Mouse (Mus musculus): Measurements from ENCODE around the gene Bloc1s6. TPM values are rescaled to one million over a fixed set of nuclear protein-coding genes. Genes with fewer than 3 reads are reported as not detected.

Gene Bloc1s6
- total RNA-seq, 1 experiment from 2014 or later, result 27.9 TPM

DNA sequence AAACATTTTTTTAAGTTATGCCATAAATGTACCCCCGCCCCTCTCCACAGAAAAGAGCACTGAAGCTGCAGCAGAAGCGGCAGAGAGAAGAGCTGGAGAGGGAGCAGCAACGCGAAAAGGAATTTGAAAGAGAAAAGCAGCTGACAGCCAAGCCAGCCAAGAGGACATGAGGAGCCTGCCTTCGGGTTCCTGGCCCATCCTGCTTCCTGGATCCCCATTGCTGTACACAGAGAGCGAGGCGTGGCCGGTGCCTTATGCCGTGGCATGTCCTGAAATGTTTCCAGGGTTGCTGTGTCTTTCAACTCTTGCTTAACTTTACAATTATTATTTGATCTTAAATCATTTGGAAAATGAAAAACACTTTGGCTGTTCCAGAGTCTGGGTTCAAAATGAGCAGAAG is 8.2 kb downstream of the Bloc1s6 start:
- no peak for ATAC-seq (replicated peaks in 1 of 2; ENCODE audit: insufficient read depth in 1 of 2, low FRiP score in 2 of 2, low TSS enrichment in 1 of 2, low read depth in 1 of 2, poor library complexity in 2 of 2, severe bottlenecking in 2 of 2)

DNA sequence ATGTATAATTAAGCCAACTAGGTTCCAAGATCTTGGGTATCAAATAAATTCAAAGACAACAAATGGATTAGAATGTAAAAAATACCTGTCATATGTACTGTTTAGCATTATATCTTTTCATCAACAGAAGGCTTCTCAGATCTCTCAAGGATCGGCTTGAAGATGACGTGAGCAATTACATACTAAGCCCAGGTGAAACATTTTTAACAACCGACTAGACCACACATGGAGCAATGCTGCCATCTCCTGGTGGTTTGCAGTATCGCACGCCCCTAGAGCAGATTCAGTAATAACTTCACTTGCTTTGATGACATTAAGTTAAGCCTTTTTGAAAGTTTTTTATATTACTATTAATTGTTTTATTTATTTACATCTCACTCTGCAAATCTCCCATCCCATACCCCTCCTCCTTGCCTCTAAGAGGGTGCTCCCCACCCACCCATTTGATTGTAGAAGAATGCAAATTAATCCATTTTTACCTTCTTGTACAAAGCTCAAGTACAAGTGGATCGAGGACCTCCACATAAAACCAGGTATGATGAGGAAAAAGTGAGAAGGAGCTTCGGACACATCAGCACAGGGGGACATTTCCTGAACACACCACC is 15.5 kb downstream of the Bloc1s6 start:
- peak; percentile 90 to 96 for ATAC-seq (replicated peaks in 1 of 2; ENCODE audit: insufficient read depth in 1 of 2, low FRiP score in 2 of 2, low TSS enrichment in 1 of 2, low read depth in 1 of 2, poor library complexity in 2 of 2, severe bottlenecking in 2 of 2)

DNA sequence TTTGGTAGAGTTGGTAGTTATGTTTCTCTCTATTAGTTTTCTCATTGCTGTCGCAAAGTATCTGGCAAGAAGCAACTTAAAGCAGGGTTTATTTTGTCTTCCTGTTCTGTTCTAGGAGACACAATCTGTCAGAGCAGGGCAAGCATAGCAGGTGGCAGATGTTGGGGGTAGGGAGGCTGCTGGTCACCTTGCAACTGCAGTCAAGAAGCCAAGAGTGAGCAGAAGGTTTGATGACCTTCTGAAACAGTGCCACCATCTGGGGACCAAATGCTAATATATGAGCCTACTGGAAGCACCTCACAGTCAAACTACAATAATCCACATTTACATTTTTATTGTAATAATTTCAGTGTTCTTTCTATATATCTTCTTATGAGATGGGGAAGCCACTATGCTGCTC is 21.5 kb downstream of the Bloc1s6 start:
- no peak for ATAC-seq (replicated peaks in 1 of 2; ENCODE audit: insufficient read depth in 1 of 2, low FRiP score in 2 of 2, low TSS enrichment in 1 of 2, low read depth in 1 of 2, poor library complexity in 2 of 2, severe bottlenecking in 2 of 2)

DNA sequence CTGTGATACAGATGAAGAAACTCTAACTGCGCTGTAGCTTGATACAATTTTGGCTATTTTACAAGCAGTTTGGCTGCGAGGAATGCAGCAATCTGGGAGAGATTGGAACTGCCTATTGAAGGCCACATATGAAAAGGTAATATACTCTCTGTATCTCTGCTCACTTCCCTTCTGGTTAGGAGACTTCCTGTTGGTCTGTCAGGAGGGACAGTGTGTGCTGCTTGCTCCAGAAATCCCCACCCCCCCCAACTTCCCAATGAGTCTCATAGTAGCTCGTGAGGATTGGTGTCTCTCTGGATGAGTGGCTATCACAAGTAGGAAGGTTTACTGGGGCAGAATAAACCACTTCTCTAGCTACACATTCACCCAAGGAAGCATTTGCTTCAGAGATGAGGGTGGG is 24.7 kb downstream of the Bloc1s6 start:
- ATAC-seq (replicated peaks in 1 of 2; ENCODE audit: insufficient read depth in 1 of 2, low FRiP score in 2 of 2, low TSS enrichment in 1 of 2, low read depth in 1 of 2, poor library complexity in 2 of 2, severe bottlenecking in 2 of 2), result no peak

DNA sequence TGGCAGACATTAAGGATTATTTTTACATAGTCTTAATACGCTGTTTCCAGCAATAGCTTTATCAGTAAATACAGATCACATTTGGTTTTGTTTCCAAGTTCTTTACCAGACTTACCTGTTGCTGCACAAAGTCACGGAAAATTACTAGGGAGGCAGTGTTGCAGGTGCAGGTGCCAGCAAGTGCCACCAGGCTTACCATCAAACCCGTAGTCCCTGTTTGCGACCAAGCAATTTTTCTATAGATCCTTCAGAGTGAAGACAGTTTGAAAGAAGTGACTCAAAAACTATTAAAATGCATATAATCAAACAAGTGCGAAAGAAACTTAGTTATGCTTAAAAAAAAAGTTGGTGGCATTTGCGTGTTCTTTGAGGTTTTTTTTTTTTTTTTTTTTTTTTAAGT is 26.2 kb downstream of the Bloc1s6 start:
- ATAC-seq (replicated peaks in 1 of 2; ENCODE audit: insufficient read depth in 1 of 2, low FRiP score in 2 of 2, low TSS enrichment in 1 of 2, low read depth in 1 of 2, poor library complexity in 2 of 2, severe bottlenecking in 2 of 2), result no peak

DNA sequence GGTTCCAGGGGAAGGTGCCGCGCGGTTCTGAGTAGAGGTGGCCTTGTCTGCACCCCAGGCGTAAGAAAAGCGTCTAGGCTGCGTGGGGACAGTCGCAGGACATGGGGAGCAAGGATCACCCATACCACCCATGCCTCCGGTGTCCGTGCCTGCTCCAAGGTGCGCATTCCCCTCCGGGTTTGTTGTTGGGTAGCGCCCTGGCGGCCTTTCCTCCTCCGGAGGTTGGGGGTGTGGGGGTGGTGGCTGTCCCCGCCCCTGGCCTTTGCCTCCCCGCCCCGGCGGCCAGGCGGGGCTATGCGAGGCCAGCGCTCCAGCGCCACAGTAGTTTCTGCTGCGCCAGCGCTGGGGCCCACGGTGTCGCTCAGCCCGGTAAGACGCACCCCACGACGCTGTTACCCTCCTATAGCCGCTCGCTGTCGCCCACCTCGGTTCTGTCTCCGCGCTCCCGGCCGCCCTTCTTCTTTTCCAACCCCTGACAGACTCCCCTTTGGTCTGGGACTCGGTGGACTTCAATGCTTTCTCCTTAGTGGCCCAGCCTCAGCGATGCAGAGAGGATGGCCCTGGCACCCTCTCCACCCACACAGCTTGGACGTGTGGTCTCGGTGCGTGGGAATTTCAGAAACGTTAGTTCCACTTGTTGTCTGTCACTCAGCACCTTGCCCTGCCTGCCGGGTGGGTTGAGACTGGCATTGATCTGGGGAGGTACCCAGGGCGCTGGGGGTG is 26.9 kb downstream of the Bloc1s6 start, which contains the start of gene Sqor:
Gene Sqor, plus strand, starts transcription at position 167 of the 723 bp plus-strand sequence.
- ATAC-seq (replicated peaks in 1 of 2; ENCODE audit: insufficient read depth in 1 of 2, low FRiP score in 2 of 2, low TSS enrichment in 1 of 2, low read depth in 1 of 2, poor library complexity in 2 of 2, severe bottlenecking in 2 of 2), result peak; percentile 94 to 95

DNA sequence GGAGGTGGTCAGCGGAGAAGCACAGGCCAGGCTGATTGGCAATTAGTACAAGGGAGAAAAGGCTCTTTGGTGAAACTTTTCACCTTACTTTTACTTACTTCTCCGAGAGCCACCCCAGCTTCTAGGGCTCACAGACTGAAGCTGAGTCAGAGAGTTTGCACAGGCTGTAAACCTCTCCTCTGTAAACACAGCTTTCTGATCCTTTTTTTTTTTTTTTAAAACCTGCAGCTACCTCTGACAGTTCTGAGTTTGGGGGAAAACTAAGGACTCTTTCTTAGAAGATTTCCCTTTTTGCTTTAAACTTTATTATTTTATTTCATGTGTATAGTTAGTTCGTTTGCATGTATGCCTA is 27.5 kb downstream of the Bloc1s6 start:
- ATAC-seq (replicated peaks in 1 of 2; ENCODE audit: insufficient read depth in 1 of 2, low FRiP score in 2 of 2, low TSS enrichment in 1 of 2, low read depth in 1 of 2, poor library complexity in 2 of 2, severe bottlenecking in 2 of 2), result no peak

DNA sequence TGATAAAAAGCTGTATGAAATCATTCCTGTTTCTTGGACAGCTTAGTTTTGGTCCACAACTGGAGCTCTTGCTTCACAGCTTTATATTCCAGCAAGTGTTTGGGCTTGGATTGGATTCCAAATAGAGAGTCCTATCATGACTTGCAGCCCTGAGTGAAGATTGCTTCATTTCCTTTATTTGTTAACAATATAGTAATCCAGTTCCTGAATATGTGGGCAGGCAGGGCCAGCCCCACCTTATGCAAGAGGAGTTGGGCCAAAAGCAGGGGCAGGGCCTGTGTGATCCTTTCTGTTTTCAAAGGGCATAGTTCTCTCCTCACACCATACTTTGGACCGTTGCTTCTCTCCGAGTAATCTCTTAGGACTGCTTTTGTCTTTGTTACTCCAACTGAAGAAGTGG is 32.7 kb downstream of the Bloc1s6 start:
- ATAC-seq (replicated peaks in 1 of 2; ENCODE audit: insufficient read depth in 1 of 2, low FRiP score in 2 of 2, low TSS enrichment in 1 of 2, low read depth in 1 of 2, poor library complexity in 2 of 2, severe bottlenecking in 2 of 2), result peak; percentile 97 to 98

DNA sequence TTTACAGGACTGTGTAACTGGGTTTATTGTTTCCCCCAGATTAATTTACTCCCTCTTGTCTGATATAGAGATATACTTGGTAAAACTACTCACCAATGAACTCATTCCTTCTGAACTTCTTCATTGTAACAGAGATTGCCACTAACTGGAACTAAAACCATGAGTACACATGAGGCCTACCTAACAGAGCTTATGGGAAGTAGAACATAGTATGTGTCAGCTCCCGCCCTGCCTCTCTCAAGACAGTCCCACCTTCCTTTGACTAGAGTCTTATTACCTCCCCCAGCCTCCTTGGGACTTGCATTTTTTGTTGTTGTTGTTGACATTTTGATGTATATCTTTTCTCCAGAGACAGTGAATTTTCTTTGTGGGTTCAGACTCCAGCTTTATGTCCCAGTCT is 34.6 kb downstream of the Bloc1s6 start:
- no peak for ATAC-seq (replicated peaks in 1 of 2; ENCODE audit: insufficient read depth in 1 of 2, low FRiP score in 2 of 2, low TSS enrichment in 1 of 2, low read depth in 1 of 2, poor library complexity in 2 of 2, severe bottlenecking in 2 of 2)

DNA sequence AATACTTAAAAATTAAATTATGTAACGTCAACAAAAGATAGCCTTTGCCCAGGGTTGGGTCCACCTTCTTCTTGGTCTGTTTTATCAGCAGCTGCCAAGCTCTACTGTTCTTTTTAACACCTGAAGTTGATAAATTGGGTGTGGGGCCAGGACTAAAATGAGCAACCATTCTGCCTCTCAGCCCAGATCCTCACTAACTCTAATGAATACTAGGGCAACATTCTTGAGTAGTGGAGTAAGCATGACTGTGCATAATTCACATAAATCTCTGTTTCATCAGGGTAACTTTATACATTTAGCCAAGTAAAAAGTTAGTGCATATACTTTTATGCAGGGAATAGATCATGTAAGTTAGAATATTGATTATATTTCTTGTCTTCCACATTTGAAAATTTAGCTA is 37.2 kb downstream of the Bloc1s6 start:
- no peak for ATAC-seq (replicated peaks in 1 of 2; ENCODE audit: insufficient read depth in 1 of 2, low FRiP score in 2 of 2, low TSS enrichment in 1 of 2, low read depth in 1 of 2, poor library complexity in 2 of 2, severe bottlenecking in 2 of 2)

DNA sequence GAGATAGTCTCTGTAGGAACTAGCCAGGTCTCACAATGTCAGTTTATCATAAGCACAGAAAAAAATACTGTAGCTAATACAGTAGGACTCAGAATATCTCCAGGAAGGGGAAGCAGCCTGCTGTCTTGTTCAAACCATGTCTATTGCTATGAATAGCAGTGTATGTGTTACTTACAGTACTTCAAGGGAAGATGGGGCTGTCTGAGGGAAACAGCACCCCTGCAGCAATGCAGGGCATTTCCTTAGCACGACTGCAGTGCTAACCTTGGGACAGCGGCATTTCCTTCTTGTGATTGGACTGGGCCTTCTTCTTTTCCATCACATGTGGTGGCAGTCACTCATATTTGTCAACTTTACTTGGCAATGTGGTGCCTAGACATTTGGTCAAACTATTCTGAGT is 38.5 kb downstream of the Bloc1s6 start:
- ATAC-seq (replicated peaks in 1 of 2; ENCODE audit: insufficient read depth in 1 of 2, low FRiP score in 2 of 2, low TSS enrichment in 1 of 2, low read depth in 1 of 2, poor library complexity in 2 of 2, severe bottlenecking in 2 of 2), result peak; percentile 36 to 70; a peak in 3 of 4 replicates

DNA sequence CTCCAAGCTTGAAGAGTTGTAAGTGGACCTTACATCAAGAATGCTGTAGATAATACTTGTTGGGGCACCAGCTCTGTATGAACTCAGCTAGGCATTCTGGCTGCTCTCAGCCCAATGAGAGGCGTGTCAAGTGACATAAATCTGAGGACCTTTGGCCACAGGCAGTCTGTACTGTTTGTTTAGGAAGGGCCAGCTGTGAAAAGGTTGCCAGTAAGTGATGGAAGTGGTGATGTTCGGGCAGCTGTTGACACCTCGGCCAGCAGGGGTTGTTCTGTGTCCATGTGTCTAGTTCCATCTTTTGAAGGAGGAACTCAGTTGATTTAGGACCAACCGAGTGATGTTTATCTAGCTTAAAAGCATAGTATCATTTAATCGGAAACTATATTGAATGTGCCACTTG is 41.7 kb downstream of the Bloc1s6 start:
- ATAC-seq (replicated peaks in 1 of 2; ENCODE audit: insufficient read depth in 1 of 2, low FRiP score in 2 of 2, low TSS enrichment in 1 of 2, low read depth in 1 of 2, poor library complexity in 2 of 2, severe bottlenecking in 2 of 2), result no peak

DNA sequence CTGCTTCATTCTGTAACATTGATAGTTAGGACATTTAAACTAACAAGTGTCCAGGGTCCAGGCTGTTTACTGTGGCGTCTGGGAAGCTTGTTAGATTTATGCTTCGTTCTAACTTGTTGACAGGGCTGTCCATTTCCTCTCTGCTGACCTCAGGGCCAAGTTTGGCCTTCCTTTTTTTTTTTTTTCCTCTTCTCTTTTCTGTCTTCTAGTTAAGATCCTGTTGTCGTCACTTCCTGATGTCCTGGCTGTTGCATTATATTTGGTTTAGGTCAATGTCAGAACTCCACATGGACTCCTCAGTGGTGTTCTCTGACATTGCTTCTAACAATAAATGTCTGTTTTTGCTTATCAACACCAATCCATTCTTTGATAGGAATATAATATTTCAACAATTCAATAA is 42.1 kb downstream of the Bloc1s6 start:
- peak in 1 of 2 experiments; percentile 31; a peak in 1 of 4 replicates for ATAC-seq (replicated peaks in 1 of 2; ENCODE audit: insufficient read depth in 1 of 2, low FRiP score in 2 of 2, low TSS enrichment in 1 of 2, low read depth in 1 of 2, poor library complexity in 2 of 2, severe bottlenecking in 2 of 2)

DNA sequence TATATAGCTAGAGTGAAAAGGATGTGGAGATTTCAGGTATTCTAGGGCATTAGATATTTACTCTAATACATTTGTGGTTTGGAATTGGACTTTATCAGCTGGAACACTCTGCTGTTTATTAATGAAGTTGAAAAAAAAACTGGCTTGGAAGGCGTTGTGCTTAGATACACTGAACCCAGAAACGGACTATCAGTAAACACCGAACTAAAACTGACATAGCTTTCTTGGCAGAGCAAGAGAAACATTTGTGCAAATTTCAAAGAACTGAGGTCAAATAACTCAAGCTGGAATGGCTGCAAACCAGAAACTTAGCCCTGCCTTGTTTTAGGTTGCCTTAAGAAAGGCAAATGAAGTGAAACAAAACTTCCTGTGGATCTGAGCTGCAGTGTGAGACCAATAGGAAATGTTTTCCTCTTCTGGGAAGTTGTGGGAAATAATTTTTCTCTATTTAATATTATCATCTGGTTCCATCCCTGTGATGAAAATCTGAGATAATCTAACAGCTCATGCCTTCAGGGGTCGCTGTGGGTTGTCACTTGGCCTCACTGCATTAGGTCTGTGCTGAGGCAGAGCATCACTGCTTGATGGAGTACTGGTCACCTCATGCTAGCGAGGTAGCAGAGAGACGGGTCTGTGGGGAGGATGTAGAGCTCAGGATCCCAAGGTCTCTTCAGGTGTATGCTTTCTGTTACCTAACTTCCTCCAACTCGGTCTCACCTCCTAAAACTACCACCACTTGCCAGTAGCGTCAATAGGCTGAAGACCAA is 43.5 kb downstream of the Bloc1s6 start:
- no peak for ATAC-seq (replicated peaks in 1 of 2; ENCODE audit: insufficient read depth in 1 of 2, low FRiP score in 2 of 2, low TSS enrichment in 1 of 2, low read depth in 1 of 2, poor library complexity in 2 of 2, severe bottlenecking in 2 of 2)

DNA sequence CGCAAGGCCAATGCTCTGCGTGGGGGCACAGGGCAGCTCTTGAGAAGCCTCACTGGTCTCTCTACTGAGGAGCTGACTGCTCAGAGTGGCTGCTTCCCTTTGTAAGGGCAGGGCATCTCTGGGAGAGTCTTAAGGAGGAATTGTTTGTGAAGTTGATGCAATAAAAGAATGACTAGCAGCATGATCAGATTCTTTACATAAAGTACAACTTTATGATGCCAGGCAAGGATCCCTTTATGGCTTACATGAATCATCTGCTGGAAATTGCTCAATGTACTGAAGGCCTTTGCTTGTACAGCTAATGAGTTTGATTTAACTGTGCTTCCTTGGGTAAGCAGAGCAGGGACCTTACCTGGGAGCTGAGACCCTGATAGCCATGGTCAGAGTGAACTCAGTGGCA is 45.4 kb downstream of the Bloc1s6 start:
- ATAC-seq (replicated peaks in 1 of 2; ENCODE audit: insufficient read depth in 1 of 2, low FRiP score in 2 of 2, low TSS enrichment in 1 of 2, low read depth in 1 of 2, poor library complexity in 2 of 2, severe bottlenecking in 2 of 2), result no peak

DNA sequence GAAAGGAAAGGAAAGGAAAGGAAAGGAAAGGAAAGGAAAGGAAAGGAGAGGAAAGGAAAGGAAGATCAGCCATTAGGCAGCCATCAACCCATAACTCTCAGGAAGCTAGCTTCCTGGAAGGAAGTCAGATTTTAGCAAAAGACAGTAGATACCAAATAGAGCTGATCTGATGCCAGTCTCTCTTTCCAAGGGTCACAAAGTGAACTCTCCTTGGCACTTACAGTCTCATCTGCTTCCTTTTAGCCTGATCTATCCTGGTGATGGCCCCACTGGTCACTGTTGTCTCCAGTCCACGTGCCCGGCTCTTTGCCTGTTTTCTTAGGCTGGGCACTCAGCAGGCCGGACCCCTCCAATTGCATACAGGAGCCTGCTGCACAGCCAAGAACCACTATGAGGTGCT is 46.4 kb downstream of the Bloc1s6 start:
- no peak for ATAC-seq (replicated peaks in 1 of 2; ENCODE audit: insufficient read depth in 1 of 2, low FRiP score in 2 of 2, low TSS enrichment in 1 of 2, low read depth in 1 of 2, poor library complexity in 2 of 2, severe bottlenecking in 2 of 2)

DNA sequence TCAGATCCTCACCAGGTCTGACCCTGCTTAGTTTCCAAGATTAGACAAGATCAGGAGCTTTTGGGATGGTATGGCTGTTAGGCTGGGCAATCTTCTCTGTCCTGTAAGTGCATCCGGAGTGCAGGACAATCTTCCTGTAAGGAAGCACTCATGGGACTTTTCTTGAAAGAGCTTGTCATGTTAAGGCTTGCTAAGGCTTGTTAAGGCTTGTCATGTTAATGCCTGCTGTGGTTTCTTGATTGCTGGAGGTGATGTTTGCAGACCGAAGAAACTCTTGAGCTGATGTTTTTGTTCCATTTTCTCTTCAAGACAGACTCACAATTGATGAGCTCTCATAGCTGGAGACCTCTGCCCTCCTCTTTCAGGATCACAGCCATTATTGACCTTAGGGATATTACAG is 47.9 kb downstream of the Bloc1s6 start:
- ATAC-seq (replicated peaks in 1 of 2; ENCODE audit: insufficient read depth in 1 of 2, low FRiP score in 2 of 2, low TSS enrichment in 1 of 2, low read depth in 1 of 2, poor library complexity in 2 of 2, severe bottlenecking in 2 of 2), result no peak

DNA sequence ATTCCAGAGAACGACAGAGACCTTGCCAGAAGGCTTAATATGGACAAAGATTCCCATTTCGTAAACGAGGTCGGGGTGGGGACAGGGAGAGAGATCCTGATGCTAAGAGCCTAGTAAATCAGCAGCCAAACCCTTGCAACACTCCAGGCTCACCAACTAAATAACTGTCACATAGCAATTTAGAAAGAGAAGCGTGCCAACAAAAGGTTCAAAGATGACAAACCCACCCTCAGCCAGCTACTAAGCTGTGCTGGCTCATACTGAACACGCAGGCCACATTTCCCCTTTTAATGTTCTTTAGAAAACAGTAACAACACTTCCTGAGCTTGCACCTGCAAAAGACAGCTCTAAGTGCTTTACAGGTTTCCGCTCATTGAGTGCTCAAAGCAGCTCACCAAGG is 51.0 kb downstream of the Bloc1s6 start:
- peak; percentile 74 to 77 for ATAC-seq (replicated peaks in 1 of 2; ENCODE audit: insufficient read depth in 1 of 2, low FRiP score in 2 of 2, low TSS enrichment in 1 of 2, low read depth in 1 of 2, poor library complexity in 2 of 2, severe bottlenecking in 2 of 2)

All from hematopoietic stem cell, adult 5-6 weeks (primary cell).